Mouse (Mus musculus) intestine, embryonic 14.5 days (tissue): ENCODE measurements around the gene Ccdc12. TPM values are rescaled to one million over a fixed set of nuclear protein-coding genes. Genes with fewer than 3 reads are reported as not detected.

Experiments used
- ATAC-seq: fragments of 200-750 bp; cut with Nextera tagmentation; replicated peaks from 2 replicates; pipeline ENCODE4 v1.8.0; 2017; ENCODE audit warnings: low read depth, moderate number of reproducible peaks, moderate TSS enrichment, moderate library complexity; ENCODE audit not compliant: low FRiP score, low TSS enrichment
- DNase-seq: peaks from one replicate; pipeline ENCODE4 v3.0.0-alpha.2; 2018; ENCODE audit warnings: low spot score
- H3K27ac ChIP-seq: fragments of 300-500 bp; sonication (generic); 2 replicates; pipeline ENCODE4 v1.5.1; 2014; ENCODE audit warnings: low read depth, mild to moderate bottlenecking, control low read depth
- H3K27me3 ChIP-seq: fragments of 300-500 bp; sonication (generic); replicated peaks from 2 replicates; pipeline ENCODE4 v1.6.1; 2014; ENCODE audit warnings: low read length, control low read depth; ENCODE audit not compliant: control insufficient read depth, insufficient read depth
- H3K36me3 ChIP-seq: fragments of 300-500 bp; sonication (generic); 2 replicates; pipeline ENCODE4 v1.6.1; 2014; ENCODE audit warnings: low read length, control low read depth; ENCODE audit not compliant: control insufficient read depth, insufficient read depth
- H3K4me1 ChIP-seq: fragments of 300-500 bp; sonication (generic); replicated peaks from 2 replicates; pipeline ENCODE4 v1.6.1; 2014; ENCODE audit warnings: low read length, control low read depth, mixed read lengths; ENCODE audit not compliant: control insufficient read depth, insufficient read depth
- H3K4me2 ChIP-seq: fragments of 300-500 bp; sonication (generic); 2 replicates; pipeline ENCODE4 v1.6.1; 2014; ENCODE audit warnings: low read length
- H3K4me3 ChIP-seq: fragments of 300-500 bp; sonication (generic); 2 replicates; pipeline ENCODE4 v1.5.1; 2014; ENCODE audit warnings: low read depth, low read length, control low read depth, mixed read lengths
- H3K9ac ChIP-seq: fragments of 300-500 bp; sonication (generic); 2 replicates; pipeline ENCODE4 v1.6.1; 2014; ENCODE audit warnings: mild to moderate bottlenecking, low read length
- H3K9me3 ChIP-seq: fragments of 300-500 bp; sonication (generic); 2 replicates; pipeline ENCODE4 v1.6.1; 2016; ENCODE audit warnings: low read length, control low read depth; ENCODE audit not compliant: control insufficient read depth
- WGBS: fragments of 180-500 bp; shearing (Covaris S2); extraction: QIAGEN DNeasy Blood & Tissue Kit; methylation state at CpG from one replicate; pipeline ENCODE4 v1.1.7; 2014; 5-methylcytosine and 5-hydroxymethylcytosine counted together
- polyA plus RNA-seq: library from polyadenylated mRNA; unstranded; fragments of >200 nt; fragmentation: Nextera tagmentation; extraction: Ambion mirVana; gene quantifications from 2 replicates; pipeline ENCODE4 v1.2.1, GENCODE M21; 2014

Gene Ccdc12
- polyA plus RNA-seq, 1 experiment from 2014 or later, result 177 TPM

DNA sequence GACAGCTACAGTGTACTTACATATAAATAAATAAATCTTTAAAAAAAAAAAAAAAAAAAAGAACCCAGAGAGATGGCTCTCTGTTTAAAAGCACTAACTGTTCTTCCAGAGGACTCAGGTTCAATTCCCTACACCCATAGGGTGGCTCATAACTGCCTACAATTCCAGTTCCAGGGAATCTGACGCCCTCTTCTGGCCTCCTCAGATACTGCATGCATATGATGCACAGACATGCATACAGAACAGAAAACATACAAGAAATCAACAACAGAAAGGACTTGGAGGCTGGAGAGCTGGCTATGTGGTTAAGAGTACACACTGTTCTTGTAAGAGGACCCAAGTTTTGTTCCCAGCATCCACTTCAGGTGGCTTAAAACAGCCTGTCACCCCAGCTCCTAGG lies 81.8 kb downstream of the Ccdc12 start:
- WGBS, result 24% methylated on average over 1 of the region's 1 CpGs

DNA sequence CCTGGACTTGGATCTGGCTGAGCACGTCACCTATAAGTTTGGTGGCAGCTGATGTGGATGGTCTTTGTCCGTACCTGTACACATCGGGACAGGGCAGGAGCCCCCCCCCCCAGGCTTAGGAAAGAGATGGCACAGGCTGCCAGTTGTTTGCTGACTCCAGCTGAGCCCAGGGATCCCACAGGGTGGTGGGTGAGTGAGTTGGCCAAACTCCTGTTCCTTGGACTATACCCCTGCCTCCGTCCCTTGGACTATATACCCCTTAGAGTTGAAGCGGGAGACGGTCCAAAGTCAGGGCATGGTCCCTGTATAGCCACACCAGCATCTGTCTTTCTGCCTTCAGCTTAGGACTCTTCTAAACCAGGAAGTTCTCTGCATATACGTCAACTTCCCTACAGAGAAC lies 83.7 kb downstream of the Ccdc12 start:
- Histone ChIP-seq H3K4me1 (peaks cover 28% of the 10 kb centered on the region), H3K9ac (no peak overlapping the region), H3K27ac (no peak overlapping the region), H3K36me3 (peaks cover 7% of the 10 kb centered on the region; the same call in 1 of the 2 replicates), H3K9me3 (no peaks in the 10 kb centered on the region), H3K27me3 (peaks cover 7% of the 10 kb centered on the region; the same call in 1 of the 2 replicates), H3K4me2 (no peak overlapping the region), H3K4me3 (no peak overlapping the region)
- ATAC-seq, result no peak
- DNase-seq, result no peak
- WGBS, result 80% methylated on average over 7 of the region's 7 CpGs

More for the DNA sequence above, 81.8 kb downstream of the Ccdc12 start:
- Histone ChIP-seq H3K27ac (no peak overlapping the region), H3K36me3 (peaks cover 7% of the 10 kb centered on the region; the same call in 1 of the 2 replicates), H3K9ac (no peak overlapping the region), H3K9me3 (no peaks in the 10 kb centered on the region), H3K4me1 (peaks cover 42% of the 10 kb centered on the region), H3K4me2 (no peak overlapping the region), H3K27me3 (0 out of 2 replicates have a peak, but pooled peaks cover 3% of the 10 kb centered on the region), H3K4me3 (no peak overlapping the region)
- DNase-seq (no peak), ATAC-seq (no peak)

- Histone ChIP-seq H3K9me3 (no peaks in the 10 kb centered on the region), H3K36me3 (peaks cover 7% of the 10 kb centered on the region; the same call in 1 of the 2 replicates), H3K9ac (peak within 1 kb of the TSS; percentile 69), H3K27ac (peak within 1 kb of the TSS; percentile 83), H3K4me1 (peaks cover 22% of the 10 kb centered on the region), H3K4me3 (peak within 1 kb of the TSS; percentile 73), H3K27me3 (peaks cover 8% of the 10 kb centered on the region; the same call in 1 of the 2 replicates), H3K4me2 (peak within 1 kb of the TSS; percentile 78)
- DNase-seq (no peak), ATAC-seq (no peak)
- 3% methylated on average over 17 of the region's 17 CpGs for whole genome bisulfite sequencing
These were observed 85.5 kb downstream of the Ccdc12 start, which contains the start of gene Myl3 for GRCm38 (mm10) chr9:110741711-110742294. Gene Myl3, plus strand, starts transcription at chr9:110741861.

DNA sequence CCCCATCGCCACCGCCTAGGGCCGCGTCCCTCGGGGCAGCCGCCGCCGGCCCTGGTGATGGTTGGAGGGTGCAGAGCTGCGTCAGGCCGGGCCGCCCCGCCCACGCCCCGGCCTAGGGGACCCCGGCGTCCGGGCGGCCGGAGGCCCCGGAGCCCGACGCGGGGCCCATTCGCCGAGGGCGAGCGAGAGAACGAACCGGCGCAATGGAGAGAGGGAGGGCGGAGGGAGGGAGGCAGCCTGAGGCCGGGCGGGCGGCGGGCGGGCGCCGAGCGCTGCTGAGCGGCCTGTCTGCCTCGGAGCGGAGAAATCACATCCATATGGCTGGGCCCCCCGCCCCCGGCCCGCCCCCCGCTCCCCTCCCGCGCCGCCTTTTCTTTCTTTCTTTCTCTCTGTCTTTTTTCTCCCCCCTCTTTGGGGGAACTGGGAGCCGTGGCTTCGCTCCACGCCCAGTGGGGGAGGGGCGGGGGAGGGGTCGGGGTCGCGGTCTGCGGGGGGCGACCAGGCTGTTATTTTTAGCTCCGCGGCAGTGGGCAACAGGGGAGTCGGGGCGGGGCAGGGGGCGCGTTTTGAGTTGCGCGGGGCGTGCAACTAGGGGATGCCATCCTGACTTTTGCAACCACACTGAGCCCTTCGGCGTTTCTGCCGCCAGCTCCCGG lies 86.1 kb downstream of the Ccdc12 start:
- ATAC-seq, result peak; percentile 67
- DNase-seq, result peak; percentile 72
- Histone ChIP-seq H3K4me3 (peak overlapping the region; percentile 73), H3K9me3 (no peaks in the 10 kb centered on the region), H3K4me2 (peak overlapping the region; percentile 78), H3K27me3 (peaks cover 8% of the 10 kb centered on the region; the same call in 1 of the 2 replicates), H3K27ac (peak overlapping the region; percentile 83), H3K4me1 (peaks cover 22% of the 10 kb centered on the region), H3K36me3 (peaks cover 7% of the 10 kb centered on the region; the same call in 1 of the 2 replicates), H3K9ac (peak overlapping the region; percentile 69)
- WGBS, result under 1% methylated on average over 57 of the region's 71 CpGs

DNA sequence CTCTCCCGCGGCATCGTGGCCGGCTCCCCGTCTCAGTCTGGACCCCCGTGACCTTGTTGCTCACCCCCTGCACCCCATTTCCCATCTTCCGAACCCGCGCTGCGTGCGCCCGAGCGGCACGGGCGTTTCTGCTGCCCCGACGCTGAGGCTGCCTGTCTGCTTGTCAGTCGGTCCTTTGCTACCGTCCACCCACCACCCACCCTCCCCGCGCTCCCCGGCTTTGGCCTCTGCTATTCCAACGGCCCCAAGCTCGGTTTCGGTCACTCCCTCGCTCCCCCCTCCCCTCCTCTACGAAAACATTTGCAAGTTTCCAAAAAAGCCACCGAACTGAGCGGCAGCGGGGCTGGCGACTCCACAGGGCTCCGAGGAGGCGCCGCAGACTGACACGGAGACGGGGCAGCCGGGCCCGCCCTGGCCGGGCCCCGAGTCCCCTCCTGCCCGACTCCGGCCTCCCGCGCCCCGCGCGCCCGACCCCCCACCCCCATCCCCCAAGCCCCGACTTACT lies 86.7 kb downstream of the Ccdc12 start:
- peak overlapping the region; percentile 83 for H3K27ac ChIP-seq
- H3K27me3 ChIP-seq, result peaks cover 8% of the 10 kb centered on the region; the same call in 1 of the 2 replicates
- peak overlapping the region; percentile 73 for H3K4me3 ChIP-seq
- DNase-seq (peak; percentile 80), ATAC-seq (peak; percentile 37; the same call in 1 of the 2 replicates)
- under 1% methylated on average over 44 of the region's 49 CpGs for WGBS
- peak overlapping the region; percentile 78 for H3K4me2 ChIP-seq
- peak overlapping the region; percentile 69 for H3K9ac ChIP-seq
- peaks cover 21% of the 10 kb centered on the region for H3K4me1 ChIP-seq
- H3K36me3 ChIP-seq, result peaks cover 7% of the 10 kb centered on the region; the same call in 1 of the 2 replicates
- H3K9me3 ChIP-seq, result no peaks in the 10 kb centered on the region

- WGBS, result 4% methylated on average over 43 of the region's 63 CpGs
- Histone ChIP-seq H3K36me3 (peaks cover 7% of the 10 kb centered on the region; the same call in 1 of the 2 replicates), H3K9ac (peak overlapping the region; percentile 69), H3K27me3 (peaks cover 8% of the 10 kb centered on the region; the same call in 1 of the 2 replicates), H3K4me1 (peaks cover 21% of the 10 kb centered on the region), H3K9me3 (no peaks in the 10 kb centered on the region), H3K4me3 (peak overlapping the region; percentile 73), H3K4me2 (peak overlapping the region; percentile 78), H3K27ac (peak overlapping the region; percentile 83)
- peak; percentile 84 for DNase-seq
- peak; percentile 43 for ATAC-seq
These were observed 87.4 kb downstream of the Ccdc12 start for GRCm38 (mm10) chr9:110743456-110744323.

- Histone ChIP-seq H3K9ac (no peak overlapping the region), H3K4me2 (no peak overlapping the region), H3K27me3 (peaks cover 5% of the 10 kb centered on the region; the same call in 1 of the 2 replicates), H3K4me1 (peaks cover 29% of the 10 kb centered on the region), H3K9me3 (no peaks in the 10 kb centered on the region), H3K36me3 (no peaks in the 10 kb centered on the region), H3K27ac (no peak overlapping the region), H3K4me3 (no peak overlapping the region)
- 33% methylated on average over 5 of the region's 5 CpGs for WGBS
- DNase-seq, result no peak
- ATAC-seq, result no peak
These were observed 89.4 kb downstream of the Ccdc12 start for GRCm38 (mm10) chr9:110745752-110746151.

DNA sequence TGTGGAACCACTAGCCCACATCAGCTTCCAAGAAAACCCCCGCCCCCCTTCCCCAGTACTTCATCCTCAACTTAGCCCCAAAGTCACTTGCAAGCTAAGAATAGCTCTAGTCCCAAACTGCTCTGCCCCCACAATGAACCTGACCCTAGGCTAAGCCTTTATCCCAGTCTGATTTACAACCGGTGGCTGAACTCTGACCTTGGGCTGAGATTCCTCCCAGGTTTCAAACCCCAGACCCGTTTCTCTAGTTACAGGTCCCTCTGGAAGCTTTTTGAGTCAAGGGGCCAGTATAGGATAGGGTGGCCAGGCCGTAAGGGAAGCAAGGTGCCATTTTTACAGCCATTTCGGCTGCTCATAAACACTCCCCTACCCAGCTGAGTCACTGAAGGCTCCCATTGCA lies 89.9 kb downstream of the Ccdc12 start:
- Histone ChIP-seq H3K4me2 (no peak overlapping the region), H3K27ac (no peak overlapping the region), H3K9me3 (no peaks in the 10 kb centered on the region), H3K4me3 (no peak overlapping the region), H3K27me3 (peaks cover 5% of the 10 kb centered on the region; the same call in 1 of the 2 replicates), H3K4me1 (peaks cover 31% of the 10 kb centered on the region), H3K36me3 (no peaks in the 10 kb centered on the region), H3K9ac (no peak overlapping the region)
- WGBS, result 33% methylated on average over 5 of the region's 5 CpGs
- ATAC-seq (no peak), DNase-seq (no peak)
